Mouse (Mus musculus): ENCODE results near the gene Ebna1bp2. TPM values are rescaled to one million over a fixed set of nuclear protein-coding genes. Genes with fewer than 3 reads are reported as not detected.

The Ebna1bp2 gene
- polyA plus RNA-seq (2014; fragmentation: Nextera tagmentation; extraction: Ambion mirVana) = 106 and 117 TPM in 2 replicates

DNA sequence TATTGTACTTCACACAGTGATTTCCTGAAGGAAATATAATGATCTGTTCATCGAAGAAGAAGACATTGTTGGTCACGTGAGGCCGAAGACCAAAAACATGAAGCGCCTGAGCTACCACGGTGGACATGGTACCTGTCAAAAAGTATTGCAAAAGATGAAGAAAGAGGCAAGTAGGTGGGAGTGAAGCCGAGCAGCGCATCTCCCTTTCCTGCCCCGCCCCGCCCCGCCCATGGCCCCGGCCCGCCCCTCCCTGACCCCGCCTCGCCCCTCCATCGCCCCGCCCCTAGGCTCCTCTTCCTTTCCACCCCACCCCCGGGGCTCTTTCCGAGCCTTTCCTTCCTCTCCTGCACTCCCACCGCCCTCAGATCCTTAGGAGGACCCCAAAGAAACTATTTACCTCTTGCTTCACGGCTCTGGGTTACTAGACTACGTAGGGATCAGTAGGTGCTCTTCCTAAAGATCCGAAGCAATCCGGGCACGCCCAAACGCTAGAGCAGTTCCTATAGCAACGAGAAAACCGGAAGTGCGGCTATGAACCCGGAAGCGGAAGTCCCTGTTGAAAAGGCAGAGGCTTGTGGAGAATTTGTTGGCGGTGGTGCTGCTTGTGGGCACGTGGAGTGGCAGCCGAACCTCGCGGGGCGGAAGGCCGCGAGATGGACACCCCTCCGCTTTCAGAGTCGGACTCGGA lies at the start of gene Ebna1bp2, which contains the start of gene Cfap57:
TSS of gene Ebna1bp2 (plus strand) at position 521 of the 688 bp plus-strand sequence.
TSS of gene Cfap57 (minus strand) at position 499 of the 688 bp plus-strand sequence.
- peaks cover 24% of the 10 kb centered on the region for H3K36me3 ChIP-seq (ENCODE audit: control insufficient read depth, insufficient read depth, low read length)
- DNase-seq (peak; percentile 97), ATAC-seq (ENCODE audit: low FRiP score, low TSS enrichment) (peak; percentile 92)
- peak within 1 kb of the TSS; percentile 66 for H3K4me3 ChIP-seq (replicated peaks; ENCODE audit: low read depth, low read length)
- H3K9me3 ChIP-seq (ENCODE audit: control insufficient read depth, low read length) = peaks cover 4% of the 10 kb centered on the region
- H3K27me3 ChIP-seq (ENCODE audit: control insufficient read depth, insufficient read depth, low read length) = no peaks in the 10 kb centered on the region
- no peak within 1 kb of the TSS; the same call in 1 of the 2 replicates for H3K27ac ChIP-seq (replicated peaks; ENCODE audit: low read depth, low read length)
- 1% methylated on average over 39 of the region's 41 CpGs for WGBS
- peaks cover 6% of the 10 kb centered on the region for H3K4me1 ChIP-seq (ENCODE audit: control insufficient read depth, insufficient read depth, low read length)
- H3K4me2 ChIP-seq (ENCODE audit: low read length) = peak within 1 kb of the TSS; percentile 81
- peak within 1 kb of the TSS; percentile 60 for H3K9ac ChIP-seq (replicated peaks; ENCODE audit: low read length)

DNA sequence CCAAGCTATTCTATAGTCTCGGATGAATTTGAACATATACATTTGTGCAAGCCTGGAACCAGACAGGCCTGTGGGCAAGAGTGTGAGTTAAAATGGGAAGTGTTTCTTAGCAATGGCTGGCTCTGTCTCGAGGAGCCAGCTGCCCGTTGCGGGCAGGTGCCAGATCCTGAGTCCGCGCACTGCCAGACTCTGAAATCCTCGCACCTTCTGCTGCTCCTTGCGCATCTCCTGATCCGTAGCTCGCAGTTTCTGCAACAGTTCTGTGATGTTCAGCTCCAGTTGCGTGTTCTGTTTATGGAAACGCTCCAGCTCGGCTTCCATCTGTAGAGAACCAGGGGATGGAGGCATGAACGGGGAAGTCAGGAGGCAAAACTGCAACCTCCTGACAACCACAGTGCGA lies 49.2 kb upstream of the Ebna1bp2 start:
- DNase-seq (no peak), ATAC-seq (ENCODE audit: low FRiP score, low TSS enrichment) (no peak)
- Histone ChIP-seq H3K36me3 (ENCODE audit: control insufficient read depth, insufficient read depth, low read length) (no peaks in the 10 kb centered on the region), H3K4me2 (ENCODE audit: low read length) (no peak overlapping the region), H3K27me3 (ENCODE audit: control insufficient read depth, insufficient read depth, low read length) (0 out of 2 replicates have a peak, but pooled peaks cover under 1% of the 10 kb centered on the region), H3K9me3 (ENCODE audit: control insufficient read depth, low read length) (no peaks in the 10 kb centered on the region), H3K4me3 (replicated peaks; ENCODE audit: low read depth, low read length) (no peak overlapping the region), H3K27ac (replicated peaks; ENCODE audit: low read depth, low read length) (no peak overlapping the region), H3K9ac (replicated peaks; ENCODE audit: low read length) (no peak overlapping the region), H3K4me1 (ENCODE audit: control insufficient read depth, insufficient read depth, low read length) (no peaks in the 10 kb centered on the region)
- 84% methylated on average over 15 of the region's 15 CpGs for WGBS

DNA sequence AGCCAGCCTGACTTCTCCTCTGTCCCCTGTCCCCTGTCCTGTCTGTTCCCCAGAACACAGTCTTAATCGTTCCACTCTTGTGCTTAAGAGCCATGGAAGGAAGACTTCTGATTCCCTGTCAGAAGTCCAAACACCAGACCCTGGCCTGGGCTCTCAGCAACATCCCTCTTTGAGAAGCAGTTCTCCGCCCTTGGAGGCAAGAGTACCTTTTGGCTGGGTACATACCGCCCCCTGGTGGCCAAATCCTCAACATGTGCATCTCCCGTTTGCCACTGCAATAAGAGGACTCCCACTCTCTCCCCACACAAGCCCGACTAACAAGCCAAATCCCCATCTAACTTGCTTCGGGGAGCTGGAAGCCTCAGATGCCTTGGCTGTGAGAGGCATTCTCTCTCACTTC lies 44.5 kb upstream of the Ebna1bp2 start:
- Histone ChIP-seq H3K27ac (replicated peaks; ENCODE audit: low read depth, low read length) (no peak overlapping the region), H3K9me3 (ENCODE audit: control insufficient read depth, low read length) (no peaks in the 10 kb centered on the region), H3K4me3 (replicated peaks; ENCODE audit: low read depth, low read length) (no peak overlapping the region), H3K36me3 (ENCODE audit: control insufficient read depth, insufficient read depth, low read length) (no peaks in the 10 kb centered on the region), H3K27me3 (ENCODE audit: control insufficient read depth, insufficient read depth, low read length) (peaks cover 6% of the 10 kb centered on the region; the same call in 1 of the 2 replicates), H3K4me1 (ENCODE audit: control insufficient read depth, insufficient read depth, low read length) (no peaks in the 10 kb centered on the region), H3K9ac (replicated peaks; ENCODE audit: low read length) (no peak overlapping the region), H3K4me2 (ENCODE audit: low read length) (no peak overlapping the region)
- WGBS = 3% methylated on average over 6 of the region's 6 CpGs
- DNase-seq (peak; percentile 93), ATAC-seq (ENCODE audit: low FRiP score, low TSS enrichment) (no peak)

DNA sequence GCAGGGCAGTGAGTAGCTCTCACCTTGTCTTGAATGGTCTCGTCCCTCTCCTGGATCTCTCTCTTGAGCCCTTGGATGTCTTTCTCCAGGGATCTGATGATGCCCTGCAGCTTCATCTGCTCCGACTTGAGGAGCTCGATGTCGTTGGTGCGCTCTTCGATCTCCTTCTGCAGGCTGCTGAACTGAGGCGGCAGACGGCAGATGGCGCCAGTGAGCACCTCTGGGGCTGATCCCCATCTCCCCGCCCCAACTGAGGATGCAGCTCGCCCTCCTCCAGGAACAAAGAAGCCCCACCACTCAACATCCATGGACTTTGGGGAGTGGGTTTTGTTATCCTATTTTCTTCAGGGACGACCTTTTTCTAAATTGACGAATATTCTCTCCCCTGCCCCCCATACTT lies 41.3 kb upstream of the Ebna1bp2 start:
- Histone ChIP-seq H3K36me3 (ENCODE audit: control insufficient read depth, insufficient read depth, low read length) (no peaks in the 10 kb centered on the region), H3K9ac (replicated peaks; ENCODE audit: low read length) (no peak overlapping the region), H3K4me1 (ENCODE audit: control insufficient read depth, insufficient read depth, low read length) (no peaks in the 10 kb centered on the region), H3K4me2 (ENCODE audit: low read length) (no peak overlapping the region), H3K9me3 (ENCODE audit: control insufficient read depth, low read length) (no peaks in the 10 kb centered on the region), H3K27me3 (ENCODE audit: control insufficient read depth, insufficient read depth, low read length) (peaks cover 6% of the 10 kb centered on the region; the same call in 1 of the 2 replicates), H3K27ac (replicated peaks; ENCODE audit: low read depth, low read length) (no peak overlapping the region), H3K4me3 (replicated peaks; ENCODE audit: low read depth, low read length) (no peak overlapping the region)
- 54% methylated on average over 13 of the region's 13 CpGs for WGBS
- ATAC-seq (ENCODE audit: low FRiP score, low TSS enrichment) (no peak), DNase-seq (peak; percentile 43)

DNA sequence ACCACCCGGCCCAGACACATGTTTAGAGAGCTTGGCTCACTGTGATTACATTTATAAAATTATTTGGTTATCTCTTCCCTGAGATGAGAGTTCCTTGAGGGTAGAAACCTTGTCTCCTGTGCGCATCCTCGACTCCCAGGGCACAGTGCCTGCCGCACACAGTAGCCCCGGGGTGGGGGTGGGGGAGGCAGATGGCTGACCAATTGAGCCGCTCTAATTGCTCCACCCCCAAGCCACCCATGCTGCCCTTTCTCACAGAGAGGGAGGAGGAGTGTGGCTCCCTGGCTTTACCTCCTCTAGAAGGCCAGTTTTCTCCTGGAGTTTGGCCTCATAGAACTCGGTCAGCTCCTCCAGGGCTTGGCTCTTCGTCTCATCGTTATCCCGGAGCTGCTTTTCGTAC lies 39.1 kb upstream of the Ebna1bp2 start:
- no peak overlapping the region for H3K9ac ChIP-seq (replicated peaks; ENCODE audit: low read length)
- no peak overlapping the region for H3K27ac ChIP-seq (replicated peaks; ENCODE audit: low read depth, low read length)
- no peak overlapping the region for H3K4me2 ChIP-seq (ENCODE audit: low read length)
- DNase-seq (no peak), ATAC-seq (ENCODE audit: low FRiP score, low TSS enrichment) (no peak)
- H3K4me3 ChIP-seq (replicated peaks; ENCODE audit: low read depth, low read length) = no peak overlapping the region
- peaks cover 5% of the 10 kb centered on the region; the same call in 1 of the 2 replicates for H3K27me3 ChIP-seq (ENCODE audit: control insufficient read depth, insufficient read depth, low read length)
- WGBS = 36% methylated on average over 11 of the region's 11 CpGs
- H3K9me3 ChIP-seq (ENCODE audit: control insufficient read depth, low read length) = no peaks in the 10 kb centered on the region
- no peaks in the 10 kb centered on the region for H3K36me3 ChIP-seq (ENCODE audit: control insufficient read depth, insufficient read depth, low read length)
- no peaks in the 10 kb centered on the region for H3K4me1 ChIP-seq (ENCODE audit: control insufficient read depth, insufficient read depth, low read length)

DNA sequence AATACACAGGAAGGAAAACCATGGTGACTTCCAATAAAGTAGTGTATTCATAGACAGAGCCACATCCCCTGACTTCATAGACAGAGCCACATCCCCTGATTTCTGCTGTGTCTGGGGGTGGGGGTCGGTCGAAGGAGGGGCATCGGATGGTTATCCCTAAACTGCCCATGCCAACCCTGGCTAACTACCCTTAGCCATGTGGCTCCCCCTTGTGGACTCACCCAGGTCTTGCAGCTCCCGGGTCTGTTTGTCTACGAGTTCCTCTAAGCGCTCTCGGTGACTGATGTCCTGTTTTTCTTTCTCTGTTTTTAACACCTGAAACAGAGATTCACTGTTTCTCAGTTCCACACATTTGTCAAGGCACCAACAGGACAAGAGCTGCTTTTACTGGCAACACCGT lies 38.0 kb upstream of the Ebna1bp2 start:
- 97% methylated on average over 8 of the region's 8 CpGs for WGBS
- Histone ChIP-seq H3K4me2 (ENCODE audit: low read length) (no peak overlapping the region), H3K36me3 (ENCODE audit: control insufficient read depth, insufficient read depth, low read length) (no peaks in the 10 kb centered on the region), H3K27me3 (ENCODE audit: control insufficient read depth, insufficient read depth, low read length) (no peaks in the 10 kb centered on the region), H3K4me3 (replicated peaks; ENCODE audit: low read depth, low read length) (no peak overlapping the region), H3K9ac (replicated peaks; ENCODE audit: low read length) (no peak overlapping the region), H3K4me1 (ENCODE audit: control insufficient read depth, insufficient read depth, low read length) (no peaks in the 10 kb centered on the region), H3K9me3 (ENCODE audit: control insufficient read depth, low read length) (no peaks in the 10 kb centered on the region), H3K27ac (replicated peaks; ENCODE audit: low read depth, low read length) (no peak overlapping the region)
- DNase-seq (no peak), ATAC-seq (ENCODE audit: low FRiP score, low TSS enrichment) (no peak)

DNA sequence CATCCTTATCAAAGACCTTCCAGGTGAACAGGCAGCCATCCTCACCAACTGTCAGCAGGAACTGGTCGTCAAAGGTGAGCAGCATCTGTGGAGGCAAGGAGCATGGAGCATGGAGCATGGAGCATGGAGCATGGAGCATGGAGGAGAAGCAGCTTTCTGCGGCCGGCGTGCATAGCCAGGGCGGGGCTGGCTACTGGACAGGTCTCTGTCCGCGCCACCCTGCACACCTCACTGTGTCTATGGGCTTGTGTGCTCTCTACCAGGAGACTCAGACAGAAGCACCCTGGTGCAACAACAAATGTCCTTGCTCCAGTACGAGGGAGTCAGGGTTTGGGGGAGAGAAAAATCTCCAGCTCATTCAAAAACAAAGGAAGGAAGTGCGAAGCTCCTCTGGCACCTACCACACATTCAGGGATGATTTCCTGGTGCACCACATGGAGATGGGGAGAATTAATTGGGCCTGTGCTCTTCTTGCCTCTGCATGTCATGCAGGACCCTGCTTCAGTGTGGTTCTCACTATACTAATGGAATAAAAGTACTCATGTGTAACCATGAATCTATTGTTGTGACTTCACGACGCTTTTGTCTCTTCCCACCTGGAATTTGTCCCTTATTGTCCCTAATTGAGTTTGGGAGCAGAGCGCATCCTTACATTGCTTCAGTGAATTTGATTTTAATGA lies 31.4 kb upstream of the Ebna1bp2 start:
- H3K27ac ChIP-seq (replicated peaks; ENCODE audit: low read depth, low read length) = peak overlapping the region; percentile 68
- no peaks in the 10 kb centered on the region for H3K27me3 ChIP-seq (ENCODE audit: control insufficient read depth, insufficient read depth, low read length)
- H3K4me1 ChIP-seq (ENCODE audit: control insufficient read depth, insufficient read depth, low read length) = no peaks in the 10 kb centered on the region
- peak overlapping the region; percentile 30 for H3K4me2 ChIP-seq (ENCODE audit: low read length)
- H3K9me3 ChIP-seq (ENCODE audit: control insufficient read depth, low read length) = no peaks in the 10 kb centered on the region
- 56% methylated on average over 12 of the region's 12 CpGs for WGBS
- no peaks in the 10 kb centered on the region for H3K36me3 ChIP-seq (ENCODE audit: control insufficient read depth, insufficient read depth, low read length)
- H3K4me3 ChIP-seq (replicated peaks; ENCODE audit: low read depth, low read length) = no peak overlapping the region
- peak overlapping the region; percentile 10 for H3K9ac ChIP-seq (replicated peaks; ENCODE audit: low read length)
- DNase-seq (no peak), ATAC-seq (ENCODE audit: low FRiP score, low TSS enrichment) (no peak)

DNA sequence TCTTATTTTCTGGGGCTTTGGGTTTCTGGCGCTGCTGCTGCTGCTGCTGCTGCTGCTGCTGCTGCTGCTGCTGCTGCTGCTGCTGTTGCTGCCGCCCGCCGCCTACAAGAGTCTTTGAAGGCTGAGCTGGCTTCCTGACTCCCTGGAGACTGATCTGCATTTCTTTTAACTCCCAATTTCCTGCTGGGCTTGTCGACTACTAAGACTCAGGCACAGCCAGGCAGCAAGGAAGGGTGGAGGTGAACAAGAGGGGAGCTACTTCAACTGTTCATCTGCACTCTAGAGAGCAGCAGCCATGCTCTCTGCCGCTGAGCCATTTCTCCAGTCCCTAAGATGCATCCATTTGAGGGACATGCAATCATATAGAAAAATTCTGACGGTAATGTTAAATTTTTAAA lies 30.9 kb upstream of the Ebna1bp2 start:
- DNase-seq = peak; percentile 74
- no peaks in the 10 kb centered on the region for H3K9me3 ChIP-seq (ENCODE audit: control insufficient read depth, low read length)
- peak overlapping the region; percentile 30 for H3K4me2 ChIP-seq (ENCODE audit: low read length)
- H3K27ac ChIP-seq (replicated peaks; ENCODE audit: low read depth, low read length) = peak overlapping the region; percentile 68
- no peaks in the 10 kb centered on the region for H3K4me1 ChIP-seq (ENCODE audit: control insufficient read depth, insufficient read depth, low read length)
- H3K4me3 ChIP-seq (replicated peaks; ENCODE audit: low read depth, low read length) = no peak overlapping the region
- no peaks in the 10 kb centered on the region for H3K36me3 ChIP-seq (ENCODE audit: control insufficient read depth, insufficient read depth, low read length)
- 5% methylated on average over 7 of the region's 7 CpGs for WGBS
- peak; percentile 27; the same call in 1 of the 2 replicates for ATAC-seq (ENCODE audit: low FRiP score, low TSS enrichment)
- H3K27me3 ChIP-seq (ENCODE audit: control insufficient read depth, insufficient read depth, low read length) = no peaks in the 10 kb centered on the region
- peak overlapping the region; percentile 10; the same call in 1 of the 2 replicates for H3K9ac ChIP-seq (replicated peaks; ENCODE audit: low read length)
